Mouse (Mus musculus) myocyte (in vitro differentiated cells): Measurements from ENCODE around the gene Nol9.

Source experiments
- MYOG ChIP-seq, 3 experiments: IDR thresholded peaks; one replicate each; pipeline ENCODE4 v1.6.1; 2011; ENCODE audit warnings: control low read depth in 2 of 3, low read depth in 2 of 3, mild to moderate bottlenecking in 2 of 3; ENCODE audit not compliant: insufficient read length in 2 of 3, control insufficient read depth in 1 of 3, insufficient read depth in 1 of 3
- TCF3 ChIP-seq: IDR thresholded peaks from one replicate; pipeline ENCODE4 v1.6.1; 2011; ENCODE audit warnings: low read depth, control low read depth; ENCODE audit not compliant: insufficient read length
- USF1 ChIP-seq: IDR thresholded peaks from one replicate; pipeline ENCODE4 v1.6.1; 2011; ENCODE audit warnings: low read depth, mild to moderate bottlenecking, control low read depth, moderate library complexity

DNA sequence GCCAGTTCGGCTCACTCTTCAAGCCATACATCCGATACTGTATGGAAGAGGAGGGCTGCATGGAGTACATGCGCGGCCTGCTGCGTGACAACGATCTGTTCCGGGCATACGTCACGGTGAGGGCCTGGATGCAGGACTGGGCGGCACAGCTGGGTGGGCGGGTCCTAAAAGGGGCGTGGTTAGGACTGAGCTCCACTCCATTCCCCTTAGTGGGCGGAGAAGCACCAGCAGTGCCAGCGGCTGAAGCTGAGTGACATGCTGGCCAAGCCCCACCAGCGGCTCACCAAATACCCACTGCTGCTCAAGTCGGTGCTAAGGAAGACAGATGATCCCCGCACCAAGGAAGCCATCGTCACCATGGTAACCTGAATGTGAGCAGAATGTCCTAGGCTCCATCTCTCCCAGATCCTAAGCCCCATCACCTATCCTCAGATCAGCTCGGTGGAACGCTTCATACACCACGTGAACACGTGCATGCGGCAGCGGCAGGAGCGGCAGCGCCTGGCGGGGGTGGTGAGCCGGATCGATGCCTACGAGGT lies 68.9 kb downstream of the Nol9 start:
- TF ChIP-seq MYOG (IDR thresholded peaks at IDR 0.05; ENCODE audit: control insufficient read depth in 1 of 3, insufficient read depth in 1 of 3, insufficient read length in 2 of 3, low read depth in 2 of 3) (peak in 1 of 3 experiments; percentile 2), TCF3 (no peak), USF1 (no peak)
